Mouse (Mus musculus) layer of hippocampus, adult 18-20 months (tissue): ENCODE results near the gene Ss18l2. TPM values are rescaled to one million over a fixed set of nuclear protein-coding genes. Genes with fewer than 3 reads are reported as not detected.

ENCODE experiments used
- DNase-seq, 2 experiments: peaks; one replicate each; pipeline ENCODE4 v3.0.0; 2022; ENCODE audit warnings: low spot score in 2 of 2
- long read RNA-seq: library from polyadenylated mRNA; stranded (forward); transcript quantifications from one replicate; pipeline ENCODE4 v2.0.0, GENCODE M21; 2021
- total RNA-seq, 2 experiments: library from RNA; stranded (reverse); gene quantifications; 2 replicates each; pipeline ENCODE4 v1.2.3; 2021

Gene Ss18l2
- 10 to 100 TPM; 73.7 to 82.6 TPM for total RNA-seq
- long read RNA-seq, transcript Ss18l2-207 (1 exons, 2,354 nt), result major isoform, 46 of 81 reads
- long read RNA-seq, transcript Ss18l2-201 (3 exons, 577 nt), result minor isoform, 20 of 81 reads
- long read RNA-seq, transcript Ss18l2-203 (2 exons, 1,175 nt), result minor isoform, 11 of 81 reads
- long read RNA-seq, partial matches to known transcripts, result 0 of 81 reads
- long read RNA-seq, other reads (novel, unspliced or antisense), result 3 of 81 reads

DNA sequence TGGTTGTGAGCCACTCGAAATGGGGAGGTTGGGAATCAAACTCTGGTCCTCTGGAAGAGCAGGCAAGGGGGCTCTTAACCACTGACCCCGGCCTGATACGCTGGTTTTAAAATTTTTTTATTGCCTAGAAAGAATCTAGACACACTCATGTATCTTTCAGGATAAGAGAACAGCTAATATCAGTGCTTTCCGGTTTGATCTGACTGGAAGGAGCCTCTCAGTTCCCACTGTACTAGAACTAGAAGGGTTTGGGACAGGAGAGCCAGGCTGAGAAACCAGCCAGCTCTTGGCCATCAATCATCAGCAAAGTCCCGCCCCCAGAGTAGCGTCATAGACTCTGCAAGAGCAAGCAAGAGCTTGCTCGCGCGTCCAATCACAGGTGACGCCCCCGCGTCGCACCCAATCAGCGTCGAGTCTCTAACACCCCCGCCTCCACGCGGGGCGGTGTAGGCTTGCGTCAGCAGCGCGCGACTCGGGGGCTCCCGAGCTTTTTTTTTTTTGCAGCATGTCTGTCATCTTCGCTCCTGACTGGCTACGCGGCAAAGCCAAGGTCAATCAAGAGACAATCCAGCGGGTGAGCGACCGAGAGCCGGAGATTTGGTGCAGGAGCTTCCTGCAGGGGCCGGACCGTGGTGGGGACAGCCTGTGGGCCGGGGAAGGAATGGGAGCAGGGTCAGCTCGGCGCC lies at the start of gene Ss18l2:
TSS of gene Ss18l2 (plus strand) at position 432 of the 686 bp plus-strand sequence.
- DNase-seq, result peak; percentile 97 to 99

DNA sequence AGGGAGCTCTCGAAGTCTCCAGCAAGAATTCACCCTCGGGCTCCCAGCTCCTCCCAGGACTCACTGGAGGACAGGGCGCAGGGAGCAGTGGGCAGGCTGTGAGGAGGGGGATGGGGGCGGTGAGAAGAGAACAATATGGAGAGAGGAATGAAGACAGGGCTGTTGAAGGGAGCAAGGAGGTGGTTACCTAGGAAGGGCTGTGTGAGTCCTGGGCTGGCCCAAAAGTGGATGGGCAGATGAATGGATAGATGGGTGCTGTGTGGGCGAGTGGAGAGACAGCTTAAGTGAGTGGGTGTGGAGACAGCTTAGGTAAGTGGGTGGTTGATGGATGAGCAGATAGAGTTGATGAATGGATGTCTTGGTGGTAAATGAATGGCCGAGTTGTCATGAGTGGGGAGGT lies 46.7 kb upstream of the Ss18l2 start:
- no peak for DNase-seq

DNA sequence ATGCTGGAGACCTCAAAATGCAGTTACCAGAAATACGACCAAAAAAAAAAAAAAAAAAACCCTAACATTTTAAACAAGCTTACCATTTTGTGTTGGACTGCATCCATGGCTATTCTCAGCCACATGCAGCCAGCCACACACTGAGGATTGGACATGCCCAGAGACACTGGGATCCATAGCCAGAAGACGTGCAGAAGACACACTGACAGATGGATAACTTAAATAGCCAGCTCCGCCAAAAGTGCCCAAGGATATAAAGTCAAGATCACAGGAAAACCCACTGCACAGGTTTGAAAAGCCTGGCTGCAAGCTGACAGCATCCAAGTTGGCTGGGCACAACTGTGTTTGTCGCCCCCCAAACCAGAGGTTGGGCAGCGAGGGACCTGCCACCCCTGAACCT lies 46.0 kb upstream of the Ss18l2 start:
- DNase-seq, result no peak

DNA sequence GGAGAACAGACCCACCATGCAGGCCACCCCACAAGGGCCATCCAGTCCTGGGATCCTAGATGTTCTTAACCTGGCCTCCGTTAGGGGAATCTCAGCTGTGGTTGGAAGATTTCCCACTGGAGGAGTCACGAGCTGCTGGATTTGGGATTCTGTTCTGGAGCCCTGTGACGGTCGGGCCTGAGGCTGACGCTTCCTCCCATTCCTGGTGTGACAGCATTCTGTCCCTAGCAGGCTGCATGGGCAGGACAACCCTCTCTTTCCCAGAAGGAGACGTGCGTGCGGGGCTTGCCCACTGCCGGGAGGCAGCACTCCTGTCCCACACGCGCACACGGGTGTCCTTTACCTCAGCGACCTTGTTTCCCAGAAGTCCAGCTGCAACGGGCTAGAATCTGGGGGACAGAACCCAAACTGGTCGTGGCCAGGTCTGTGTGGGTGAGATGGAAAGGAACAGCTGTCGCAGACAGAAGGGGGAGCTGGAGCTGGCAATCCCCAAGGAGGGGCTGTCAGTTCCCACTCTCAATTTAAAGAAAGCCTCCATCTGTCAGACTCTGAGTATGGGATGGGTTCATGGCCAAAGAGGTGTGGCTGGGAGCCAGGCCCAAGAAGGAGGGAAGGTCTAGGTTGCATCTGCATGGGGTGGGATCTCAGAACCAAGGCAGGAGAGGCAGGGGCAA lies 43.0 kb upstream of the Ss18l2 start:
- peak in 1 of 2 experiments; percentile 33 for DNase-seq

DNA sequence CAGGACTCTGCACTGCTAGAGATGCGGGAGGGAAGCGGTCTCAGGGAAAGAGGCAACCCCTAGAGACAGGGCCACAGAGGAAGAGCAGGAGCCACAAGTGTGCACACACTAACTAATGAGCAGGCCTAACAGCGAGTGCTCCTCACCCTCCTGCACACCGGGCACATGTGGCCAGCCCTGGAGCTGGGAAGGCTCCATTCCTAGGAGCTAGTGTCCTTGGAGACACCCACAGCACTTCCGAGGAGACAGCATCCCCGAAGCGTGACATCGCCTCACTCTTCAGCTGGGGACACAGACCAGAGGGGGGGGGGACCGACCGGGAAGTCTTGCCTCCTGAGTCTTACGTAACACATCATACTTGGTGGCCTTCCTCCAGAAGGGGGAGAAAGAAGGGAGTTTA lies 42.3 kb upstream of the Ss18l2 start:
- no peak for DNase-seq

DNA sequence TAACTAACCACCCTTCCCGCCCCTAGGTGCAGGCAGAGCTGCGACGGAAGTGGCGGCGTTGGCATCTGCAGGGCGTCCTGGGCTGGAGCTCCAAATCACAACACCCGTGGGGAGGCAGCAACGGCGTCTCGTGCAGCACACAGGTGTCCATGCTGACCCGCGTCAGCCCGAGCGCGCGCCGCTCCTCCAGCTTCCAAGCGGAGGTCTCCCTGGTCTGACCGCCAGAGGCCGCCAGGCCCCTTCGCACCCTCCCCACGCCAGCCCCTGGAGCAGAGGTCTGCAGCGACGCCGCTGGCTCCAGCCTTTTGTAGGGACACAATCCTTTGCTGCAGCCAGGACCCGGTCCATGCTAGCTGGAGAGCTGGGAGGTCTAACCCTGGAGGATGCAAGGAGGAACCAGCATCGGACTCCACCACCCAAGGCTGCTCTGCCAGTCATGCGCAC lies 40.8 kb upstream of the Ss18l2 start:
- DNase-seq, result no peak

DNA sequence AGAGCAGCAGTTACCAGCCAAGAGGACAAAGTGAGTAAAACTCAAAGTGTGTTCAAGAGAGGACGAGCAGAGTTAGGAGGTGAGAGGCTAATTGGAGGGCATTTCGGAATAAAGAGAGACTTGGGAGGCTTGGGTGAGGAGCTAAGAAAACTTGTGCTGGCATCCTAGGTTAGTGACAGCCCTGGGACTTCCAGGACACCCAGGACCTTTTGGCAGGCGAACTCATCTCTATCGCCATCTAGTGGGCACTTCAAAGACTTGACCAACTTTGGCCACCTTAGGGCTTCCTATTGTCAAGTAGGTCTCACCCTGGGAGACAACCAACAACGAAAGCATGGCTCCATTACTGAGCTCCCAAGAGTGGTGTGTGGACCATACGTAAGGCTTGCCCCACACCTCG lies 38.8 kb upstream of the Ss18l2 start:
- peak in 1 of 2 experiments; percentile 44 for DNase-seq

DNA sequence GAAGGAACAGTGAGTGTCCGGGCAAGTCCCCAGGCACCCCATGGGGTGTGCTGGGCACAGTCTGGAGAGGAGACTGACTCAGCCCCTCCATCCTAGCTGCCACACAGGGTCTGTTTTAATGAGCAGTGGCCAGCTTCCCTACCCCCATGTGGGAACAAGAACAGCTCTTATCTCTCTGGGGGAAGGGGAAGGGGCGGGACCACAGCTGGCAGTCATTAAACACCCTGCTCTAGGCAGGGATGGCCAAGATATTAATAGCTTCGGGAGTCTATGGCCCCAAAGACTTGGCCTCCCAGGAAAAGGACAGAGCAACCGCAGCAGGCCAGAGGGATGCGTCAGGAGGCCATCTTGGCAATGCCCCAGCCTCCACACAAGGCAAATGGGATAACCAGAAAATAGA lies 37.8 kb upstream of the Ss18l2 start:
- no peak for DNase-seq

DNA sequence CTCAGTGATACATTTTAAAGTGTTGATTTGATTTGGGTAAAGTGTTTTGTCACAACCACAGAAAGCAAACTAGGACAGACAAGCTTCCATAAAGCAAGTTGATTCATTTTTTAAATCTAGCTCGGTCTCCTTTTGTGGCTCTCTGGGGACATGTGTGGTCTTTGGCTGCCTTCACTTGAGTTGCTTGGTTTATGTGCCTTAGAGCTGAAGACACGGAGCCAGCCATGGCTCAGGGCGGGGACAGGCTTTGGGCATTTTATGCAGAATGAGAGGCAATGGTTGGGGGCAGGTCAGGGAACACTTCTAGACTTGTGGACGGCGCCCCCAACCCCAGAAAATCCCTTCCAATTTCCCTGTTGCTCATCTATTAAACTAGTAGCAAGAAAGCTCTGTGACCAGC lies 36.4 kb upstream of the Ss18l2 start:
- no peak for DNase-seq

DNA sequence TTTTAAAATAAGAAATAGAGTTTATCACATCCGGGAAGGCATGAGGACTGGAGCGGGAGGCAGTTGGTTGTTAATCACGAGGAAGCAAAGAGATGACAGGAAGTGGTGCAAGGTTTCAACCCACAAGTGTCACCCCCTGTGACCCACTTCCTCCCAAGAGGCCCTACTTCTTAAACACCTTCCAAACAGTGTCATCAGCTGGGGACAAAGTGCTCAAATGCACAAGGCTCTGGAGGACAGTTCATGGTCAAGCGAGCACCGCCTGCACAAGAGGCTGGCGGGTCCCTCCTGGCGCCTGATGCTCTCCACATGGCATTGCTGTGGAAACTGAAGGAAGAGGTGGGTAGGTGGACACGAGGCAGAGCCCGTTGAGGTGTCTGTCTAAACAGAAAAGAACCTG lies 35.1 kb upstream of the Ss18l2 start:
- no peak for DNase-seq

DNA sequence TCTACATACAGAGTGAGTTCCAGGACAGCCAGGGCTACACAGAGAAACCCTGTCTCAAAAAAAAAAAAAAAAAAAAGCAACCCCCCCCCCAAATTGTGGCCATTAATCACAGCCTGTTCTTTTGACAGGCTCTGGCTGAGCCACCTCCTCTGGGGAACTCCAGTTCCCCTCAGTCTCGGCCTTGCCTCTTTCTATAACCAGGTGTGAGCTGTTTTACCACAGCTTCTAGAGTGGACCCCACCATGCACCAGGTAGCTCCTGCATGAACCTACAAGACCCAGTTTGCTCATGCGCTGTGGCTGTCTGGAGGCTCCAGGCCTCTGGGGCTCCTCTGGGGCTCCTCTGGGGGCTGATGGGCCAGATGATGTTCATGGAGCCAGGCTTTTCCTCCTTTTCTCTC lies 34.6 kb upstream of the Ss18l2 start:
- no peak for DNase-seq

DNA sequence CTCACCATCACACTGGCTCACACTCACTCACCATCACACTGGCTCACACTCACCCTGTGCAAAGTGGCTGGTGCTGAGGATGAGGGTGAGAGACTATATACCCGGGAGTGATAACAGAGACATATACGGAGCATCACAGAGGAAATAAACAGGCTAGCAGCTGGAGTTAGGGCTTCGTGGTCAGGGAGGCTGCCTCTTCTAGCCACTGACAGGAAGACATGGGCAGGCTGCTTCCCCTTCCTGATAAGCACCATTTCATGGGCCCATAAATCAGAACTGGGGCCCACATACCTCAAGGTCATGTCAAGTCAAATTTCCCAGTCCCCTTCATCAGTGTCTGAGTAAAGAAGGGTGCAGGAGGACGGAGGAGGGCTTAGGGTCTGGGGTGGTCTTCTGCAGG lies 33.1 kb upstream of the Ss18l2 start:
- no peak for DNase-seq

DNA sequence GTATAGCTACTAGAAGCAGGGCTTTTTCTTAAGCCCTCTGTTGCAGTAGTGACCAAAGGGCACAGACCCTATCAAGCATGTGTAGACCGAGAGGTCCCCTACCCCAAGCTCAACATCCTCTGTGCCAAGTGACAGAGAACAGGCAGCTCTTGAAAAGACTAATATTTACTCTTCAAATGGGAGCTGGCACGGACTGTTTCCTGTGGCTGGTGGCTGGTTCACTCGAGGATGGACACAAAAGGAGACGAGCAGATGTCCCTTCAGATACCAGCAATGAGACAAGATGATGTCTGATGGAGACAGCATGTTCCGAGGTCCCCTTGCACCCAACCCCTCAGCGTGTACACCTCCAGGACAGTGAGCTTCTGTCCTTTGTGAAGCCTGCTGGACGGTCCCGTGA lies 32.7 kb upstream of the Ss18l2 start:
- DNase-seq, result no peak

DNA sequence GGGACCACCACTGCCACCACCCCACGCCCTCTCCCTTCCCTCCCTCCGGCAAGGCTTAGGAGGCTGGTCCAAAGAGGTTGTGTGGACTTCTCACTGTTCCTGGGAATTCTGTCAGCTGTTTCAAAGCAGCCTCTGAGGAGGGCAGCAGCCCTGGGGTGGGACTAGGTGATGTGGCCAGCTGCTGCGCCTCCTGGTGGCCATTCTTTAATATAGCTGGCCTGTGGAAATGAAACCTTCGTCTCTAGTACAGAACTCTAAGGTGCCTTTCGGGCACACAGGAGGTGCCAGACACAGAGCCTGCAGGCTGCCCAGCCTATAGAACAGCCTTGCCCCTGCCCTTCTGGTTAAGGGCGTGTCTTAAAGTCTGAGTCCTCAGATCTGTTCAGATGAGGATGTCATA lies 30.6 kb upstream of the Ss18l2 start:
- DNase-seq, result no peak

DNA sequence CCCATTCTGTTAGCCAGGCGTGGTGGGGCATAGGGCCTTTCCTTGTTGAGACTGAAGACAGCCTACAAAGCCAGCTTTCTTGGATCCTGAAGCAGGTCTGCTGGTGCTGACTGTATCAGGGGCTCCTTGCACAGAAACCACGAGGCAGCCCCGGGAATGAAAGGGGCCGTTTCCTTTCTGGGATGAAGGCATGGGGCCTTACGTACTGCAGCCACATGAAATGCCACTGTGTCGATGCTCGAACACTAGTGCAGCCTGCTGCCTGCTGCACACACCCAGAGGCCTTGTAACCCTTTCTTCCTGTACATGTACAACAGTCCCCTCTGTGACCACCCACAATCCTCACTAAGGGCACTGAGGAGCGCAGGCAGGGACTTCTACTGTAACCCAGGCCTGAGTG lies 28.9 kb upstream of the Ss18l2 start:
- DNase-seq, result no peak

DNA sequence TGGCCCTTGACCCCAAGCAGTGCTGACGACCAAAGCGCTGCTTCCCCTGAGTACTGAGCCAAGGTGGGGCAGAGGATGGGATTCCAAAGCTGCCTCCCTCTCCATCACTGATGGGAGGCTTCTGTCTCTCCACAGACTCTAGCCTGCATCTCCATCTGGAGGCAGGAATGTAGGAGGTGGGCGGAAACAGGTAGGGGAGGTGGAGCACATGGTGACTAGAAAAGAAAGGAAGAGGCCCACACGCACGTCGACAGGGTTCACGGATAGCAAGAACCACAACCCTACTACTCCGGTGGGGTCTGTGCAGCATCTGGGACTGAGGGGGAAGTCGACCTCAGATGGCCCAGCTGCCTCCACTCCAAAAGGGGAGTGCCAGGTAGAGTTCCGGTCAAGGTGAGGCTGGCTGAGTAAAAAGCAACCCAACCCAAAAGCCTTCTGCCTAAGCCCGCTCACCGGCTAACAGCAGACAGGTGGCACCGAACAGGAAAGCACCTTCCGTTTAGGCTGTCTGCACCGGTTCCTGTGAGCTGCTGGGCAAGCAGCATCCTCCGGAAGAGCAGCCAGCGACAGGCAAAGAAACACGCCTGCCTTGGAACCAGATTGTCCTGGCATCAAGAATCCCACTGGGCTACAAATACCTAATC lies 28.0 kb upstream of the Ss18l2 start:
- no peak for DNase-seq

DNA sequence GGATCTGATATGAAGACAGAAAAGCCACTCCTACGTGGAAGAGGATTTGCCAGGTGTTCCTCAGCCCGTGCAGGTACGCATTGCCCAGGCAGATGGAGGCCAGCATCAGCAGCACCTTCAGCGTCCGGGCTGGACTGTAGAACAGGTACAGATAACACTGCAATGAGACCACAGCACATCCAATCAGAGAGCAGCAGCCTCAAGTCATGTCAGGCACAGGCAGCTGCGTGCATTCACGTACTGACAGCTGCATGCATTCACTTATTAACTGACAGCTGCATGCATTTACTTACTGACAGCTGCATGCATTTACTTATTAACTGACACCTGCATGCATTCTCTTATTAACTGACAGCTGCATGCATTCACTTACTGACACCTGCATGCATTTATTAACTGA lies 25.4 kb upstream of the Ss18l2 start:
- DNase-seq, result no peak

DNA sequence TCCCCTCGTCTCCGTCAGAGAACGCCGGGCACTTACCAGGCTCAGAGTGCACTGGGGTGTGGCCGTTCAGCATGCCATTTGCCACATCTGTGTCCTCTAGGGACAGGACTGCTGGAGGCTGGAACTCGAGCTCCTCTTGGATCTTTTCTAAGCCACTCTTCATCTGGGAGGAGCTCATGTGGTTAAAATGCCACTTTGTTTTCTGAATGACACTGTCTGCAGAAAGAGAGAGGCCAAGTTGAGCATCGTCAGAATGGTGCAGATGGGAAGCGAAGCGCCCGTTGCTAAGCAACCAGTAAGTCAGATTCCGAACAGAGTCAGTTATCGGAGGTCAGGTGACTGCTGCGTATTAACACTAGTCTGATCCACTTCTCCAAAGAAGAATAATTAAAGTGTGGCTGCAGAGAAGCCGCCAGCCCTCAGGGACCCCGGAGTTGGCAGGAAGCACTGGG lies 19.9 kb upstream of the Ss18l2 start:
- peak; percentile 76 to 91 for DNase-seq

DNA sequence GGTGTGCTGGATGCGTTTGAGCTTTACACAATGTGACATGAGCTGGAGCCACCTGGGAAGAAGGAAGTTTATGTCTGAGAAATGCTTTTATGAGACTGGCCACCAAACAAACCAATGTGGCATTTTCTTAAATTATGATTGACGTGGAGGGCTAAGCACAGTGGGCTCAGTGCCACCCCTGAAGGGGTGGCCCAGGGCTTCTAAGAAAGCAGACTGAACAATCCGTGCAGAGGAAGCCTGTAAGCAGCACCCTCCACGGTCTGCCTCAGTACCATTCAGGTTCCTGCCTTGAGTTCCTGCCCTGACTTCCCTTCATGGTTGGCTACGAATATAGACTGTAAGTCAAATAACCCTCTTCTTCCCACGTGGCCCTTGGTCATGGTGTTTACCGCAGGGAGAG lies 19.4 kb upstream of the Ss18l2 start:
- DNase-seq, result no peak

DNA sequence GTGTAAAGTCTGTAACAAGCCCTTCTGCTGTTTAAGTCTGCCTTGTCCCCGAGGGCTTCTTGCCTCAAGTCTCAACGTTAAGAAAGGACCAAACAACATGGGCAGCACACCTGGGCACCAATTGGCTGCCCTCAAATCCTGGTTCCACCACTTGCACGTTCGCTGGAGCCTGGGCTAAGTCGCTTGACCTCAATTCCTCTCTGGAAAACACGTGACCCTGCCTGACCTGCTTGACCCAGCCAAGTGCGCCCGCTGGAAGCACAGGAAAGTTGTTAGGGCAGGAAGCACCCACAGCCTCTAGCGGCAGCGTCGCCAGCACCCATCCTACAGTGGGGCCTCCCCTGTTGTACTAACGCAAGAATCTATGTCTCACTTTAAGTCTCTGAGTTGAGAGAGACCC lies 15.4 kb upstream of the Ss18l2 start:
- no peak for DNase-seq

DNA sequence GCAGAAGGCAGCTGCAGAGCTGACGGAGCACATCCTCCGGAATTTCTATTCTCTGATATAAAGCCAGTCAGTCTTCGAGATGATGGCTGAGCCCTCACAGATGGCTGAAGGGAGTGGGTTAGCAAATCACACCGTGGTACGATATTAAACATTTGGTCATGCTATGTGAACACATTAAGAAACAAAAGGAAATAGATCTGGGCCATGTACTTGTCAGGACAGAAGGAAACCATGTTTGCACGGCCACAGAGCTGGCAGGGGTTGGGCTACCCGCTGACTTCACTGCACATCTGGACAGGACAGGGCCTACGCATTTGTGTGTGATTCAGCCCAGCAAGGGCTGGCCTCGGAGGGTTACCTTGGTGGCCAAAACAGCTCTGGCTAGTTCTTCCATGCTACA lies 13.5 kb upstream of the Ss18l2 start:
- DNase-seq, result no peak
